Mouse (Mus musculus) cerebellum, postnatal 14 days (tissue): ENCODE measurements around the gene Pla2g12a.

Experiments
- DNase-seq, 2 experiments: peaks; one replicate each; pipeline ENCODE4 v3.0.0; 2021; ENCODE audit warnings: mixed read lengths in 2 of 2

Pla2g12a gene

GRCm38 (mm10) chr3:129878405-129879021, at the start of gene Pla2g12a:
Pla2g12a (plus strand) TSS chr3:129878606.
- peak; percentile 96 to 98 for DNase-seq

- no peak for DNase-seq
Observed at GRCm38 (mm10) chr3:129830626-129831025, 47.8 kb upstream of the Pla2g12a start.

- peak; percentile 96 for DNase-seq
Observed at GRCm38 (mm10) chr3:129831035-129831568, 47.3 kb upstream of the Pla2g12a start, which contains the start of gene Gar1. Gar1 (minus strand) TSS chr3:129831396.

- DNase-seq: no peak
Observed at GRCm38 (mm10) chr3:129835388-129835934, 42.9 kb upstream of the Pla2g12a start, which contains the start of gene Cfi. Cfi (plus strand) TSS chr3:129835884.

GRCm38 (mm10) chr3:129836051-129836697, 42.2 kb upstream of the Pla2g12a start:
- DNase-seq: peak in 1 of 2 experiments; percentile 6

- no peak for DNase-seq
Observed at GRCm38 (mm10) chr3:129836965-129837364, 41.4 kb upstream of the Pla2g12a start.

- no peak for DNase-seq
Observed at GRCm38 (mm10) chr3:129838017-129838416, 40.4 kb upstream of the Pla2g12a start.

GRCm38 (mm10) chr3:129845868-129846267, 32.5 kb upstream of the Pla2g12a start:
- no peak for DNase-seq

GRCm38 (mm10) chr3:129846846-129847245, 31.6 kb upstream of the Pla2g12a start:
- DNase-seq: no peak

GRCm38 (mm10) chr3:129862592-129862991, 15.8 kb upstream of the Pla2g12a start:
- DNase-seq: no peak

GRCm38 (mm10) chr3:129863698-129864097, 14.7 kb upstream of the Pla2g12a start:
- peak; percentile 59 to 75 for DNase-seq

- no peak for DNase-seq
Observed at GRCm38 (mm10) chr3:129877327-129877726, 1.1 kb upstream of the Pla2g12a start.

- no peak for DNase-seq
Observed at GRCm38 (mm10) chr3:129879131-129879757, 838 bp downstream of the Pla2g12a start.

- no peak for DNase-seq
Observed at GRCm38 (mm10) chr3:129879913-129880312, 1.5 kb downstream of the Pla2g12a start.

GRCm38 (mm10) chr3:129880925-129881593, 2.7 kb downstream of the Pla2g12a start:
- DNase-seq: no peak

GRCm38 (mm10) chr3:129885577-129885976, 7.2 kb downstream of the Pla2g12a start:
- no peak for DNase-seq

- no peak for DNase-seq
Observed at GRCm38 (mm10) chr3:129886430-129886829, 8.0 kb downstream of the Pla2g12a start.

- DNase-seq: no peak
Observed at GRCm38 (mm10) chr3:129887779-129888517, 9.5 kb downstream of the Pla2g12a start.

GRCm38 (mm10) chr3:129892003-129892402, 13.6 kb downstream of the Pla2g12a start:
- no peak for DNase-seq

- DNase-seq: no peak
Observed at GRCm38 (mm10) chr3:129893143-129893542, 14.7 kb downstream of the Pla2g12a start.

GRCm38 (mm10) chr3:129896591-129896990, 18.2 kb downstream of the Pla2g12a start:
- no peak for DNase-seq

- DNase-seq: no peak
Observed at GRCm38 (mm10) chr3:129898886-129899285, 20.5 kb downstream of the Pla2g12a start.
